ENCODE assay signal across 8 mouse cellular contexts in the genomic region with DNA sequence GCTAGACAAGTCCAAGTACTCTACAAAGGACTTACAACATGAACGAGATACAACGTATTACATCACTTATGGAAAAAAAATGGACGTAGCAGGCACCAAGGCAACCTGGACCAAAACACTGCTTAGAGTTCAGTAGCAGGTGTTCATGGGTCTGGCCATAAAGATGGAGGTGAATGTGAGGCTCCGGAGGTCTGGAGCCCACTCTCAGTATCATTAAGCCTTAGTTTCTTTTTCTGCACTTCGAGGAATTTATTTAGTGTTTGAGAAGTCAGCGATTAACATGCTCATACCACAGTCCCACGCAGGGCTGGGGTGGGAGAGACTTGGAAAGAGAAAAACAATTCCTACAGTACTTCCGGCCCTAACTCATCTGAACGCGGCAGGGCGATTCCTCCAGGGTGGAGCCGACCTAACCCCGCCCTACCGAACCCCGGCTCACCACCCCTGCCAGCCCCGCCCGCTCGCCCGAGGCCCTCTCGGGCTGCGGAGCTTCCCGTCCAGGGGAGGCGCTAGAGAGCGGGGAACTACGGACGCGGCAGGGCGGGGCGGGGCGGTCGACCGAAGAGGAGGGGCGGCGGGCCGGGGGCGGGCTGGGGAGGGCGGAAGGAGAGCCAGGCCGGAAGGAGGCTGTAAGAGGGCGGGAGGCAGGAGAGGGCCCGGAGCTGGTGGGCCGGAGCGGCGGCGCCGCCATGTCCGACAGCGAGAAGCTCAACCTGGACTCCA. TPM values are rescaled to one million over a fixed set of nuclear protein-coding genes. Genes with fewer than 3 reads are reported as not detected.
A peak's percentile ranks its signal among the peaks of the same experiment; 100 is the strongest.
DNase-seq lines count a peak whose midpoint lies in the region; ATAC-seq and TF ChIP-seq lines count a peak whose summit lies in the region.

A gene (plus strand): TSS at position 538 of the 723 bp plus-strand sequence.

- DNase-seq in ES-E14 (ENCODE audit: low read depth, low spot score) = peak; percentile 94
- DNase-seq in cerebellum, adult 11-12 months = peak; percentile 90
- DNase-seq in heart, postnatal 25 days (ENCODE audit: low spot score) = peak; percentile 89
- peak; percentile 85 to 94 for DNase-seq in layer of hippocampus, adult 18-20 months (ENCODE audit: low spot score in 2 of 2)
- peak; percentile 97 for DNase-seq in lung, embryonic 14.5 days
- peak; percentile 98 for DNase-seq in thymus, adult 2 months

- H3K4me1 ChIP-seq in ES-E14 (ENCODE audit: control insufficient read depth in 2 of 2, insufficient read depth in 2 of 2, low read length in 2 of 2, poor library complexity in 1 of 2) = peaks cover 2 to 17% of the 10 kb centered on the region in 2 experiments; a peak in 3 of 4 replicates
- H3K4me1 ChIP-seq in forebrain, embryonic 15.5 days = peaks cover 38% of the 10 kb centered on the region
- peaks cover 11% of the 10 kb centered on the region for H3K4me1 ChIP-seq in lung, embryonic 14.5 days (ENCODE audit: insufficient read depth)
- peaks cover 12% of the 10 kb centered on the region for H3K4me1 ChIP-seq in olfactory bulb, adult 2 months (ENCODE audit: control insufficient read depth, insufficient read depth, low read length)
- H3K4me1 ChIP-seq in thymus, adult 2 months (replicated peaks; ENCODE audit: control insufficient read depth, insufficient read depth, low read length) = peaks cover 58% of the 10 kb centered on the region

- H3K9me3 ChIP-seq in ES-E14 (ENCODE audit: control insufficient read depth, insufficient read depth, low read depth, low read length) = no peaks in the 10 kb centered on the region
- H3K9me3 ChIP-seq in forebrain, embryonic 15.5 days = no peaks in the 10 kb centered on the region
- H3K9me3 ChIP-seq in lung, embryonic 14.5 days (ENCODE audit: low read depth, low read length) = no peaks in the 10 kb centered on the region

- TF ChIP-seq CTCF in lung, embryonic 14.5 days (IDR thresholded peaks at IDR 0.05; ENCODE audit: low read depth) = peak; percentile 74
- peak; percentile 62; the same call in 1 of the 2 replicates for TF ChIP-seq CTCF in olfactory bulb, adult 2 months (IDR thresholded peaks at IDR 0.05; ENCODE audit: insufficient read depth, low read depth, low read length)
- TF ChIP-seq CTCF in thymus, adult 2 months (IDR thresholded peaks at IDR 0.05; ENCODE audit: borderline replicate concordance, control insufficient read depth, extremely low read depth, insufficient read depth, low read length, poor library complexity) = peak; percentile 77; the same call in 1 of the 2 replicates

- intact Hi-C loops in heart, postnatal 25 days (cut with DNase I) = no loop called here

- no peaks in the 10 kb centered on the region for H3K27me3 ChIP-seq in forebrain, embryonic 15.5 days
- H3K27me3 ChIP-seq in lung, embryonic 14.5 days (ENCODE audit: insufficient read depth, low read length) = no peaks in the 10 kb centered on the region
- no peaks in the 10 kb centered on the region for H3K27me3 ChIP-seq in thymus, adult 2 months (ENCODE audit: control insufficient read depth, insufficient read depth, low read length)

- TF ChIP-seq POLR2A in olfactory bulb, adult 2 months (IDR thresholded peaks at IDR 0.05; ENCODE audit: insufficient read depth, low read depth, low read length) = peak; percentile 85
- TF ChIP-seq POLR2A in thymus, adult 2 months (IDR thresholded peaks at IDR 0.05; ENCODE audit: control insufficient read depth, extremely low read depth, insufficient read depth, low read length, poor library complexity) = peak; percentile 89

- H3K4me3 ChIP-seq in ES-E14 (ENCODE audit: insufficient read depth in 1 of 2, low read depth in 1 of 2, low read length in 2 of 2, poor library complexity in 1 of 2, severe bottlenecking in 1 of 2) = peak within 1 kb of the TSS; percentile 93 to 97
- H3K4me3 ChIP-seq in forebrain, embryonic 15.5 days = peak within 1 kb of the TSS; percentile 95
- peak within 1 kb of the TSS; percentile 96 for H3K4me3 ChIP-seq in lung, embryonic 14.5 days (ENCODE audit: low read depth, low read length)
- peak within 1 kb of the TSS; percentile 76 for H3K4me3 ChIP-seq in olfactory bulb, adult 2 months (ENCODE audit: insufficient read depth, low read depth, low read length)
- H3K4me3 ChIP-seq in thymus, adult 2 months (ENCODE audit: control insufficient read depth, insufficient read depth, low read length) = peak within 1 kb of the TSS; percentile 96

- peak; percentile 87 for ATAC-seq in forebrain, embryonic 15.5 days (replicated peaks)
- ATAC-seq in lung, embryonic 14.5 days (ENCODE audit: insufficient read depth) = peak; percentile 93

- H3K9ac ChIP-seq in ES-E14 (ENCODE audit: insufficient read depth, low read depth, low read length, poor library complexity, severe bottlenecking) = peak within 1 kb of the TSS; percentile 97
- peak within 1 kb of the TSS; percentile 98 for H3K9ac ChIP-seq in forebrain, embryonic 15.5 days (replicated peaks)
- peak within 1 kb of the TSS; percentile 95 for H3K9ac ChIP-seq in lung, embryonic 14.5 days

- peak within 1 kb of the TSS; percentile 87 for H3K4me2 ChIP-seq in forebrain, embryonic 15.5 days (replicated peaks)
- peak within 1 kb of the TSS; percentile 98 for H3K4me2 ChIP-seq in lung, embryonic 14.5 days

- in situ Hi-C loops in ES-E14 (cut with MboI; ENCODE audit: low sequenced_read_pairs in 2 of 2, unreplicated experiment in 2 of 2) = no loop called here

- H3K27ac ChIP-seq in ES-E14 (ENCODE audit: insufficient read depth, low read depth, low read length, poor library complexity, severe bottlenecking) = peak within 1 kb of the TSS; percentile 83
- H3K27ac ChIP-seq in forebrain, embryonic 15.5 days (replicated peaks) = peak within 1 kb of the TSS; percentile 88
- peak within 1 kb of the TSS; percentile 90 for H3K27ac ChIP-seq in lung, embryonic 14.5 days (ENCODE audit: low read depth)
- peak within 1 kb of the TSS; percentile 68 for H3K27ac ChIP-seq in olfactory bulb, adult 2 months (ENCODE audit: insufficient read depth, low read depth, low read length)
- peak within 1 kb of the TSS; percentile 91 for H3K27ac ChIP-seq in thymus, adult 2 months (ENCODE audit: control insufficient read depth, insufficient read depth, low read length)

- WGBS in forebrain, embryonic 15.5 days = 9% methylated on average over 35 of the region's 47 CpGs
- 4% methylated on average over 44 of the region's 47 CpGs for WGBS in lung, embryonic 14.5 days
- WGBS in olfactory bulb, adult 2 months = 4% methylated on average over 42 of the region's 47 CpGs
- WGBS in thymus, adult 2 months = 2% methylated on average over 45 of the region's 47 CpGs

- peaks cover 36% of the 10 kb centered on the region for H3K36me3 ChIP-seq in ES-E14 (ENCODE audit: control insufficient read depth, insufficient read depth, low read length, poor library complexity, severe bottlenecking)
- peaks cover 36% of the 10 kb centered on the region for H3K36me3 ChIP-seq in forebrain, embryonic 15.5 days
- peaks cover 37% of the 10 kb centered on the region for H3K36me3 ChIP-seq in lung, embryonic 14.5 days (ENCODE audit: insufficient read depth)
- H3K36me3 ChIP-seq in thymus, adult 2 months (ENCODE audit: control insufficient read depth, insufficient read depth, low read length) = peaks cover 44% of the 10 kb centered on the region

TF ChIP-seq in ES-E14, 5 proteins besides CTCF, POLR2A, EP300 and RAD21:
- TF ChIP-seq HCFC1 (IDR thresholded peaks at IDR 0.05; ENCODE audit: borderline replicate concordance, insufficient read depth, low read length) (no peak), ZC3H11A (IDR thresholded peaks at IDR 0.05; ENCODE audit: borderline replicate concordance, low read depth, low read length) (no peak), MAFK (IDR thresholded peaks at IDR 0.05; ENCODE audit: insufficient read depth, low read depth, low read length) (no peak), ZNF384 (IDR thresholded peaks at IDR 0.05; ENCODE audit: low read depth, low read length) (no peak), CHD2 (IDR thresholded peaks at IDR 0.05; ENCODE audit: low read depth, low read length) (no peak)

RNA-seq across cellular contexts. Expression of the gene that starts here (rescaled TPM):
- 407 and 426 TPM in 2 replicates for total RNA-seq in ES-E14 (2012; rRNA removed)
- polyA plus RNA-seq in forebrain, embryonic 15.5 days (2015; fragmentation: Nextera tagmentation; extraction: Ambion mirVana) = 560 and 578 TPM in 2 replicates
- 100 to 1,000 TPM; 337 TPM for total RNA-seq in heart, postnatal 25 days (2021)
- total RNA-seq in layer of hippocampus, adult 18-20 months (2021) = 100 to 1,000 TPM; 268 TPM
- polyA plus RNA-seq in lung, embryonic 14.5 days (2014; fragmentation: Nextera tagmentation; extraction: Ambion mirVana) = 960 and 994 TPM in 2 replicates
- polyA plus RNA-seq in olfactory bulb, adult 2 months (2012; ENCODE audit: insufficient read depth, insufficient read length, low replicate concordance, missing spikeins) = 405 and 768 TPM in 2 replicates
- 897 and 1,014 TPM in 2 replicates for polyA plus RNA-seq in thymus, adult 2 months (2012; rRNA removed)

Comparison
In these comparisons a context has a peak if more than half of its experiments do, and no peak if none do; other contexts are left out.
1. Peak in every context shown above with its lines: DNase-seq, ATAC-seq, H3K4me3 ChIP-seq and H3K27ac ChIP-seq.